Mouse (Mus musculus): ENCODE measurements around the gene Gm11437. TPM values are rescaled to one million over a fixed set of nuclear protein-coding genes. Genes with fewer than 3 reads are reported as not detected.
A peak's percentile ranks its signal among the peaks of the same experiment; 100 is the strongest.

The Gm11437 gene
- total RNA-seq, 1 experiment, result not detected

GRCm38 (mm10) chr11:84141752-84142151, 25.5 kb downstream of the Gm11437 start:
- no peaks in the 10 kb centered on the region for H3K36me3 ChIP-seq (ENCODE audit: control insufficient read depth, insufficient read depth, low read length, poor library complexity, severe bottlenecking)
- no peak overlapping the region for H3K9ac ChIP-seq (ENCODE audit: insufficient read depth, low read depth, low read length, poor library complexity, severe bottlenecking)
- TF ChIP-seq ZNF384 (IDR thresholded peaks at IDR 0.05; ENCODE audit: low read depth, low read length) (no peak), ZC3H11A (IDR thresholded peaks at IDR 0.05; ENCODE audit: borderline replicate concordance, low read depth, low read length) (no peak), MAFK (IDR thresholded peaks at IDR 0.05; ENCODE audit: insufficient read depth, low read depth, low read length) (no peak), CHD2 (IDR thresholded peaks at IDR 0.05; ENCODE audit: low read depth, low read length) (no peak), HCFC1 (IDR thresholded peaks at IDR 0.05; ENCODE audit: borderline replicate concordance, insufficient read depth, low read length) (no peak)
- peak; percentile 69 for DNase-seq (ENCODE audit: low read depth, low spot score)
- H3K27ac ChIP-seq (ENCODE audit: insufficient read depth, low read depth, low read length, poor library complexity, severe bottlenecking), result no peak overlapping the region
- no peaks in the 10 kb centered on the region for H3K4me1 ChIP-seq (ENCODE audit: control insufficient read depth in 2 of 2, insufficient read depth in 2 of 2, low read length in 2 of 2, poor library complexity in 1 of 2)
- H3K4me3 ChIP-seq (ENCODE audit: insufficient read depth in 1 of 2, low read depth in 1 of 2, low read length in 2 of 2, poor library complexity in 1 of 2, severe bottlenecking in 1 of 2), result no peak overlapping the region
- in situ Hi-C loops (cut with MboI; ENCODE audit: low sequenced_read_pairs in 2 of 2, unreplicated experiment in 2 of 2), result no loop called here
- H3K9me3 ChIP-seq (ENCODE audit: control insufficient read depth, insufficient read depth, low read depth, low read length), result no peaks in the 10 kb centered on the region

GRCm38 (mm10) chr11:84136453-84136852, 30.8 kb downstream of the Gm11437 start:
- no peak overlapping the region for H3K27ac ChIP-seq (ENCODE audit: insufficient read depth, low read depth, low read length, poor library complexity, severe bottlenecking)
- no peak overlapping the region for H3K4me3 ChIP-seq (ENCODE audit: insufficient read depth in 1 of 2, low read depth in 1 of 2, low read length in 2 of 2, poor library complexity in 1 of 2, severe bottlenecking in 1 of 2)
- no peaks in the 10 kb centered on the region for H3K36me3 ChIP-seq (ENCODE audit: control insufficient read depth, insufficient read depth, low read length, poor library complexity, severe bottlenecking)
- DNase-seq (ENCODE audit: low read depth, low spot score), result no peak
- in situ Hi-C loops (cut with MboI; ENCODE audit: low sequenced_read_pairs in 2 of 2, unreplicated experiment in 2 of 2), result no loop called here
- TF ChIP-seq ZNF384 (IDR thresholded peaks at IDR 0.05; ENCODE audit: low read depth, low read length), result no peak
- no peak for TF ChIP-seq CHD2 (IDR thresholded peaks at IDR 0.05; ENCODE audit: low read depth, low read length)
- TF ChIP-seq HCFC1 (IDR thresholded peaks at IDR 0.05; ENCODE audit: borderline replicate concordance, insufficient read depth, low read length), result no peak
- TF ChIP-seq ZC3H11A (IDR thresholded peaks at IDR 0.05; ENCODE audit: borderline replicate concordance, low read depth, low read length), result no peak
- TF ChIP-seq MAFK (IDR thresholded peaks at IDR 0.05; ENCODE audit: insufficient read depth, low read depth, low read length), result no peak
- no peaks in the 10 kb centered on the region for H3K9me3 ChIP-seq (ENCODE audit: control insufficient read depth, insufficient read depth, low read depth, low read length)
- no peaks in the 10 kb centered on the region for H3K4me1 ChIP-seq (ENCODE audit: control insufficient read depth in 2 of 2, insufficient read depth in 2 of 2, low read length in 2 of 2, poor library complexity in 1 of 2)
- H3K9ac ChIP-seq (ENCODE audit: insufficient read depth, low read depth, low read length, poor library complexity, severe bottlenecking), result no peak overlapping the region

- H3K9me3 ChIP-seq (ENCODE audit: control insufficient read depth, insufficient read depth, low read depth, low read length), result no peaks in the 10 kb centered on the region
- H3K9ac ChIP-seq (ENCODE audit: insufficient read depth, low read depth, low read length, poor library complexity, severe bottlenecking), result no peak overlapping the region
- no peak for DNase-seq (ENCODE audit: low read depth, low spot score)
- no peaks in the 10 kb centered on the region for H3K4me1 ChIP-seq (ENCODE audit: control insufficient read depth in 2 of 2, insufficient read depth in 2 of 2, low read length in 2 of 2, poor library complexity in 1 of 2)
- in situ Hi-C loops (cut with MboI; ENCODE audit: low sequenced_read_pairs in 2 of 2, unreplicated experiment in 2 of 2), result no loop called here
- H3K36me3 ChIP-seq (ENCODE audit: control insufficient read depth, insufficient read depth, low read length, poor library complexity, severe bottlenecking), result no peaks in the 10 kb centered on the region
- no peak overlapping the region for H3K27ac ChIP-seq (ENCODE audit: insufficient read depth, low read depth, low read length, poor library complexity, severe bottlenecking)
- H3K4me3 ChIP-seq (ENCODE audit: insufficient read depth in 1 of 2, low read depth in 1 of 2, low read length in 2 of 2, poor library complexity in 1 of 2, severe bottlenecking in 1 of 2), result no peak overlapping the region
- no peak for TF ChIP-seq CHD2 (IDR thresholded peaks at IDR 0.05; ENCODE audit: low read depth, low read length)
- no peak for TF ChIP-seq MAFK (IDR thresholded peaks at IDR 0.05; ENCODE audit: insufficient read depth, low read depth, low read length)
- no peak for TF ChIP-seq ZNF384 (IDR thresholded peaks at IDR 0.05; ENCODE audit: low read depth, low read length)
- no peak for TF ChIP-seq HCFC1 (IDR thresholded peaks at IDR 0.05; ENCODE audit: borderline replicate concordance, insufficient read depth, low read length)
- TF ChIP-seq ZC3H11A (IDR thresholded peaks at IDR 0.05; ENCODE audit: borderline replicate concordance, low read depth, low read length), result no peak
Observed at GRCm38 (mm10) chr11:84134331-84134860, 32.9 kb downstream of the Gm11437 start.

- no peak for DNase-seq (ENCODE audit: low read depth, low spot score)
- no peaks in the 10 kb centered on the region for H3K9me3 ChIP-seq (ENCODE audit: control insufficient read depth, insufficient read depth, low read depth, low read length)
- H3K36me3 ChIP-seq (ENCODE audit: control insufficient read depth, insufficient read depth, low read length, poor library complexity, severe bottlenecking), result peaks cover 17% of the 10 kb centered on the region
- H3K27ac ChIP-seq (ENCODE audit: insufficient read depth, low read depth, low read length, poor library complexity, severe bottlenecking), result no peak overlapping the region
- in situ Hi-C loops (cut with MboI; ENCODE audit: low sequenced_read_pairs in 2 of 2, unreplicated experiment in 2 of 2), result no loop called here
- H3K4me1 ChIP-seq (ENCODE audit: control insufficient read depth in 2 of 2, insufficient read depth in 2 of 2, low read length in 2 of 2, poor library complexity in 1 of 2), result no peaks in the 10 kb centered on the region
- TF ChIP-seq HCFC1 (IDR thresholded peaks at IDR 0.05; ENCODE audit: borderline replicate concordance, insufficient read depth, low read length) (no peak), MAFK (IDR thresholded peaks at IDR 0.05; ENCODE audit: insufficient read depth, low read depth, low read length) (no peak), ZC3H11A (IDR thresholded peaks at IDR 0.05; ENCODE audit: borderline replicate concordance, low read depth, low read length) (no peak), CHD2 (IDR thresholded peaks at IDR 0.05; ENCODE audit: low read depth, low read length) (no peak), ZNF384 (IDR thresholded peaks at IDR 0.05; ENCODE audit: low read depth, low read length) (no peak)
- peak overlapping the region; percentile 92 to 93 for H3K4me3 ChIP-seq (ENCODE audit: insufficient read depth in 1 of 2, low read depth in 1 of 2, low read length in 2 of 2, poor library complexity in 1 of 2, severe bottlenecking in 1 of 2)
- H3K9ac ChIP-seq (ENCODE audit: insufficient read depth, low read depth, low read length, poor library complexity, severe bottlenecking), result peak overlapping the region; percentile 59; the same call in 1 of the 2 replicates
Observed at GRCm38 (mm10) chr11:84129799-84130185, 37.5 kb downstream of the Gm11437 start.

Data from ES-E14 (cell line).